Comparison of ENCODE assay signal across 31 mouse cellular contexts in genomic region chr15:4503366-4503765, GRCm38 (mm10).
"Had no signal": no experiment of that assay in that cellular context is flagged by ENCODE, and none has a peak within 500 bp of the region (broad histone marks: within the 10 kb centered on the region; RNA-seq: fewer than 3 reads in every experiment).

No protein-coding gene starts in this region.

- H3K9ac ChIP-seq: limb, embryonic 12.5 days; limb, embryonic 13.5 days; limb, embryonic 15.5 days; liver, embryonic 12.5 days; liver, embryonic 13.5 days; liver, embryonic 14.5 days; liver, embryonic 15.5 days; liver, postnatal 0 days; lung, embryonic 14.5 days; lung, embryonic 15.5 days; midbrain, embryonic 12.5 days; midbrain, embryonic 13.5 days; midbrain, embryonic 15.5 days; neural tube, embryonic 12.5 days; neural tube, embryonic 13.5 days had no signal

- H3K27me3 ChIP-seq: limb, embryonic 12.5 days; limb, embryonic 13.5 days; limb, embryonic 15.5 days; liver, embryonic 12.5 days; liver, embryonic 13.5 days; liver, embryonic 15.5 days; lung, embryonic 15.5 days; megakaryocyte, embryonic 14.5 days; midbrain, embryonic 12.5 days; midbrain, embryonic 13.5 days; midbrain, embryonic 15.5 days; neural tube, embryonic 12.5 days; neural tube, embryonic 13.5 days had no signal

- H3K4me1 ChIP-seq: limb, embryonic 10.5 days; limb, embryonic 12.5 days; limb, embryonic 13.5 days; limb, embryonic 15.5 days; liver, embryonic 12.5 days; liver, embryonic 13.5 days; liver, embryonic 15.5 days; lung, embryonic 15.5 days; megakaryocyte, embryonic 14.5 days; midbrain, embryonic 12.5 days; midbrain, embryonic 13.5 days; midbrain, embryonic 15.5 days; neural tube, embryonic 12.5 days; neural tube, embryonic 13.5 days had no signal

- DNase-seq: left cerebral cortex, postnatal 4 days; liver; liver, embryonic 13.5 days; liver, postnatal 0 days; lung, adult 18-20 months; lung, adult 2 months; lung, embryonic 14.5 days; lung, postnatal 10 days; lung, postnatal 14 days; lung, postnatal 36 days; midbrain, embryonic 14.5 days had no signal

- H3K4me3 ChIP-seq: limb, embryonic 10.5 days; limb, embryonic 12.5 days; limb, embryonic 13.5 days; limb, embryonic 15.5 days; liver, embryonic 12.5 days; liver, embryonic 13.5 days; liver, embryonic 15.5 days; lung, embryonic 15.5 days; megakaryocyte, embryonic 14.5 days; midbrain, embryonic 10.5 days; midbrain, embryonic 12.5 days; midbrain, embryonic 13.5 days; midbrain, embryonic 15.5 days; myocyte; neural tube, embryonic 12.5 days; neural tube, embryonic 13.5 days had no signal

- H3K9me3 ChIP-seq: limb, embryonic 10.5 days; limb, embryonic 12.5 days; limb, embryonic 13.5 days; limb, embryonic 15.5 days; liver, embryonic 12.5 days; liver, embryonic 13.5 days; liver, embryonic 15.5 days; lung, embryonic 15.5 days; megakaryocyte, embryonic 14.5 days; midbrain, embryonic 10.5 days; midbrain, embryonic 12.5 days; midbrain, embryonic 13.5 days; midbrain, embryonic 15.5 days; neural tube, embryonic 12.5 days; neural tube, embryonic 13.5 days had no signal

- H3K36me3 ChIP-seq: limb, embryonic 10.5 days; limb, embryonic 12.5 days; limb, embryonic 13.5 days; limb, embryonic 15.5 days; liver, embryonic 12.5 days; liver, embryonic 13.5 days; liver, embryonic 15.5 days; lung, embryonic 15.5 days; midbrain, embryonic 10.5 days; midbrain, embryonic 12.5 days; midbrain, embryonic 13.5 days; midbrain, embryonic 15.5 days; neural tube, embryonic 12.5 days; neural tube, embryonic 13.5 days had no signal

- ATAC-seq: liver, embryonic 12.5 days; liver, postnatal 0 days; midbrain, embryonic 13.5 days; midbrain, embryonic 15.5 days; midbrain, embryonic 16.5 days had no signal

- H3K4me2 ChIP-seq: limb, embryonic 12.5 days; limb, embryonic 13.5 days; limb, embryonic 15.5 days; liver, embryonic 11.5 days; liver, embryonic 12.5 days; liver, embryonic 13.5 days; liver, embryonic 15.5 days; lung, embryonic 14.5 days; lung, embryonic 15.5 days; midbrain, embryonic 11.5 days; midbrain, embryonic 12.5 days; midbrain, embryonic 13.5 days; midbrain, embryonic 15.5 days; neural tube, embryonic 12.5 days; neural tube, embryonic 13.5 days had no signal

- H3K27ac ChIP-seq: limb, embryonic 10.5 days; limb, embryonic 12.5 days; limb, embryonic 13.5 days; limb, embryonic 15.5 days; liver, embryonic 12.5 days; liver, embryonic 13.5 days; liver, embryonic 14.5 days; liver, embryonic 15.5 days; lung, embryonic 15.5 days; macrophage; midbrain, embryonic 10.5 days; midbrain, embryonic 12.5 days; midbrain, embryonic 13.5 days; midbrain, embryonic 15.5 days; neural tube, embryonic 12.5 days; neural tube, embryonic 13.5 days had no signal
